Mouse (Mus musculus) bone marrow, adult 2 months (tissue): ENCODE measurements around the gene Smyd3. TPM values are rescaled to one million over a fixed set of nuclear protein-coding genes. Genes with fewer than 3 reads are reported as not detected.
A peak's percentile ranks its signal among the peaks of the same experiment; 100 is the strongest.

Experiments used
- H3K27ac ChIP-seq: fragments of 200-500 bp; 2 replicates; pipeline ENCODE4 v1.5.1; 2012; ENCODE audit warnings: low read depth, mild to moderate bottlenecking, control low read depth, inconsistent platforms, low read length; ENCODE audit not compliant: control insufficient read depth, poor library complexity, insufficient read depth
- H3K4me1 ChIP-seq: fragments of 200-500 bp; 2 replicates; pipeline ENCODE4 v1.6.1; 2011; ENCODE audit warnings: low read length; ENCODE audit not compliant: control insufficient read depth, insufficient read depth
- H3K4me3 ChIP-seq: fragments of 200-500 bp; replicated peaks from 2 replicates; pipeline ENCODE3; 2011; ENCODE audit warnings: mild to moderate bottlenecking, low read depth, low read length, control low read depth; ENCODE audit not compliant: control insufficient read depth
- CTCF ChIP-seq: fragments of 200-500 bp; IDR thresholded peaks from 2 replicates; pipeline ENCODE4 v1.5.1; 2011; ENCODE audit warnings: low read length, control low read depth; ENCODE audit not compliant: control insufficient read depth, insufficient read depth
- POLR2A ChIP-seq: fragments of 200-500 bp; IDR thresholded peaks from 2 replicates; pipeline ENCODE4 v1.6.1; 2011; ENCODE audit warnings: low read depth, mild to moderate bottlenecking, control low read depth, low read length, borderline replicate concordance; ENCODE audit not compliant: control insufficient read depth
- WGBS: fragments of 180-500 bp; shearing (Covaris S2); methylation state at CpG from one replicate; pipeline ENCODE4 v1.1.7; 2018; 5-methylcytosine and 5-hydroxymethylcytosine counted together
- polyA plus RNA-seq: library from polyadenylated mRNA; stranded (reverse); fragments of >200 nt; gene quantifications from 2 replicates; pipeline ENCODE4 v1.2.4, GENCODE M21; 2011; ENCODE audit warnings: low replicate concordance; ENCODE audit not compliant: missing spikeins, insufficient read depth, insufficient read length

Smyd3 gene
- polyA plus RNA-seq, 1 experiment = 20.8 TPM

GRCm38 (mm10) chr1:179160697-179161096 is 357.1 kb downstream of the Smyd3 start:
- WGBS = 78% methylated on average over 3 of the region's 3 CpGs
- Histone ChIP-seq H3K27ac (no peak overlapping the region), H3K4me1 (no peaks in the 10 kb centered on the region), H3K4me3 (no peak overlapping the region)
- TF ChIP-seq POLR2A (no peak), CTCF (no peak)

- no peak for TF ChIP-seq POLR2A
- TF ChIP-seq CTCF = no peak
- H3K4me3 ChIP-seq = no peak overlapping the region
- no peaks in the 10 kb centered on the region for H3K4me1 ChIP-seq
- no peak overlapping the region for H3K27ac ChIP-seq
- WGBS = 70% methylated on average over 9 of the region's 9 CpGs
These were observed 365.5 kb downstream of the Smyd3 start for GRCm38 (mm10) chr1:179152376-179152775.

GRCm38 (mm10) chr1:179151275-179151674 is 366.6 kb downstream of the Smyd3 start:
- no peaks in the 10 kb centered on the region for H3K4me1 ChIP-seq
- no peak overlapping the region for H3K27ac ChIP-seq
- H3K4me3 ChIP-seq = no peak overlapping the region
- WGBS = 79% methylated on average over 2 of the region's 2 CpGs
- TF ChIP-seq POLR2A (no peak), CTCF (no peak)

- Histone ChIP-seq H3K27ac (no peak overlapping the region), H3K4me3 (no peak overlapping the region), H3K4me1 (no peaks in the 10 kb centered on the region)
- TF ChIP-seq POLR2A (no peak), CTCF (no peak)
- 61% methylated on average over 5 of the region's 5 CpGs for WGBS
These were observed 368.2 kb downstream of the Smyd3 start for GRCm38 (mm10) chr1:179149468-179150140.

- no peak overlapping the region for H3K4me3 ChIP-seq
- WGBS = 85% methylated on average over 9 of the region's 9 CpGs
- H3K4me1 ChIP-seq = no peaks in the 10 kb centered on the region
- H3K27ac ChIP-seq = no peak overlapping the region
- no peak for TF ChIP-seq CTCF
- TF ChIP-seq POLR2A = no peak
These were observed 371.1 kb downstream of the Smyd3 start for GRCm38 (mm10) chr1:179146730-179147167.

- Histone ChIP-seq H3K4me1 (no peaks in the 10 kb centered on the region), H3K4me3 (no peak overlapping the region), H3K27ac (no peak overlapping the region)
- TF ChIP-seq CTCF = no peak
- TF ChIP-seq POLR2A = no peak
- 88% methylated on average over 11 of the region's 11 CpGs for WGBS
These were observed 374.5 kb downstream of the Smyd3 start for GRCm38 (mm10) chr1:179143154-179143832.

- H3K4me3 ChIP-seq = no peak overlapping the region
- 34% methylated on average over 3 of the region's 3 CpGs for WGBS
- H3K4me1 ChIP-seq = no peaks in the 10 kb centered on the region
- TF ChIP-seq POLR2A (no peak), CTCF (peak; percentile 38)
- no peak overlapping the region for H3K27ac ChIP-seq
These were observed 375.7 kb downstream of the Smyd3 start for GRCm38 (mm10) chr1:179142177-179142576.

GRCm38 (mm10) chr1:179141071-179141650 is 376.7 kb downstream of the Smyd3 start:
- WGBS = 85% methylated on average over 12 of the region's 12 CpGs
- Histone ChIP-seq H3K4me1 (no peaks in the 10 kb centered on the region), H3K4me3 (no peak overlapping the region), H3K27ac (no peak overlapping the region)
- TF ChIP-seq POLR2A (no peak), CTCF (no peak)
